Mouse (Mus musculus) layer of hippocampus, adult 2 months (tissue): ENCODE data around the gene Boc. TPM values are rescaled to one million over a fixed set of nuclear protein-coding genes. Genes with fewer than 3 reads are reported as not detected.
A peak's percentile ranks its signal among the peaks of the same experiment; 100 is the strongest.
"Not testable (repeated sequence)": the region's sequence is repeated elsewhere in the genome, so short reads cannot be mapped to it uniquely, and the experiment has no call there.

Experiments
- DNase-seq, 2 experiments: peaks; one replicate each; pipeline ENCODE4 v3.0.0; 2022; ENCODE audit warnings: low spot score in 2 of 2
- H3K27ac ChIP-seq: fragments of 200-600 bp; 2 replicates; pipeline ENCODE4 v1.8.1; 2022
- H3K4me3 ChIP-seq: fragments of 200-600 bp; 2 replicates; pipeline ENCODE4 v1.8.1; 2022; ENCODE audit warnings: mild to moderate bottlenecking
- CTCF ChIP-seq: fragments of 200-600 bp; conservative IDR thresholded peaks from 2 replicates; pipeline ENCODE4 v1.8.1; 2022; ENCODE audit warnings: antibody characterized with exemption, mild to moderate bottlenecking, moderate library complexity
- microRNA-seq, 2 experiments: library from miRNA; unstranded; fragments of <30 nt; microRNA quantifications; one replicate each; pipeline ENCODE4 v1.2.0; 2021
- total RNA-seq, 2 experiments: library from RNA; stranded (reverse); gene quantifications; 2 replicates each; pipeline ENCODE4 v1.2.3; 2021

Boc gene
- total RNA-seq, 2 experiments from 2014 or later = 9.7 to 12.1 TPM

- no peak for DNase-seq
- no peak for TF ChIP-seq CTCF
- Histone ChIP-seq H3K27ac (no peak overlapping the region), H3K4me3 (no peak overlapping the region)
Measured at GRCm38 (mm10) chr16:44460922-44461321, 97.8 kb downstream of the Boc start.

- DNase-seq = no peak
- TF ChIP-seq CTCF = no peak
- Histone ChIP-seq H3K27ac (no peak overlapping the region), H3K4me3 (no peak overlapping the region)
Measured at GRCm38 (mm10) chr16:44458826-44459225, 99.9 kb downstream of the Boc start.

- no peak overlapping the region for H3K27ac ChIP-seq
- DNase-seq = no peak
- no peak for TF ChIP-seq CTCF
- H3K4me3 ChIP-seq = no peak overlapping the region
Measured at GRCm38 (mm10) chr16:44457858-44458257, 100.8 kb downstream of the Boc start.

- H3K27ac ChIP-seq, DNase-seq, H3K4me3 ChIP-seq: not testable (repeated sequence)
Measured at GRCm38 (mm10) chr16:44441913-44442312, 116.8 kb downstream of the Boc start.

GRCm38 (mm10) chr16:44435481-44435880, 123.2 kb downstream of the Boc start:
- Histone ChIP-seq H3K27ac (no peak overlapping the region), H3K4me3 (no peak overlapping the region)
- TF ChIP-seq CTCF = peak; percentile 40
- no peak for DNase-seq

Small RNA genes within 50 kb of the gene (microRNA-seq; reads per million reads assigned to microRNA genes)
- 0 to 0.18 reads per million in 2 experiments for gene Mir3081

Other genes starting within 250 kb of the Boc start
- gene Sidt1, start 225.7 kb downstream of the Boc start, total RNA-seq = 10 to 100 TPM; 43.5 to 45.0 TPM
- 10 to 100 TPM; 20.6 to 23.3 TPM for gene Spice1, start 211.8 kb downstream of the Boc start, total RNA-seq
- 10 to 100 TPM; 12.8 to 14.8 TPM for gene Cfap44, start 164.1 kb downstream of the Boc start, total RNA-seq
- 1 to 10 TPM; 5.7 to 6.5 TPM for gene Nepro, start 165.4 kb upstream of the Boc start, total RNA-seq
- gene Gtpbp8, start 187.5 kb upstream of the Boc start, total RNA-seq = 10 to 100 TPM; 29.6 to 31.9 TPM
- gene Cd200r1, start 206.8 kb upstream of the Boc start, total RNA-seq = under 1 TPM in 1 of 2 experiments, not detected in 1; 0.26 TPM